Mouse (Mus musculus): Measurements from ENCODE around the gene Polr2b. TPM values are rescaled to one million over a fixed set of nuclear protein-coding genes. Genes with fewer than 3 reads are reported as not detected.

The Polr2b gene
- total and polyA plus RNA-seq, 3 experiments, result 58.3 to 178 (median 91.4) TPM

DNA sequence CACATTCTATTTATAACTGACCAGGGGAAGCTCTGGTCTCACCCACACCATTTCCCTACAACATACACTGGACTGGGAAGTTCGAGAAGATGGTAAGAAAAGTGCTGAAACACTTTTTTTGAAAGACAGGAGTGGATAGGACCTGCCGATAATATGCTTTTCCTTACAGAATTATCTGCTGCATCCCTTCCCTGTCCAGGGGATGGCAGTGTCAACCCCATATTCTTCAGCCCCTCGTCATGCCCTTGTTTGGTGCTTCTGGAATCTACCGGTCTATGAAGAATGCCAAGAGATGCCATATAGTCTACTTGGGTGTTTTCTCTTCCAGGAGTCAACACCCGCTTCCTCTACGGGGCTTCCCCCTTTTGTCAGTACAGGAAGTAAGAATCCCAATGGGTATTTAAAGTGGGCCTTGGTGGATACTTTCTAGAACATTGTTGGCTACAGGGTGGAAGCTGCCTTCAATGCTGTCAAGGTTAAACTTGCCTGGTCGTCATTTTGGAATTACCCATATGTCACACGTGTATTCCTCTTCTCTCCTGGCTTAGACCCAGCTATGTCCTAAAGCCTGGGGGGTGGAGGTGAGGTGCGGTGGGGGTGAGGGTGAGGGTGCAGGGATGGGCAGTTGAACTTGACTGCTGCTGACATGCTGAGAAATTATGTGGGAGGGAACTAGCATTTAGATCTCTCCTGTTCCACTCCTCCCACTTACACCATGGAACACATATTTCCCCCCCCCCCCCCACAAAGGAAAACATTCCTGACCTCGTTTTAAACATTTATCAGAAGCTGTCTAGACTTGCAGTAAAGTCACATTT lies 76.9 kb downstream of the Polr2b start:
- Histone ChIP-seq H3K4me1 (ENCODE audit: control insufficient read depth in 1 of 2, insufficient read depth in 2 of 2, low read length in 2 of 2) (no peaks in the 10 kb centered on the region), H3K9ac (ENCODE audit: control insufficient read depth, low read depth, low read length, poor library complexity, severe bottlenecking) (no peak overlapping the region), H3K4me3 (ENCODE audit: control insufficient read depth in 1 of 2, insufficient read depth in 1 of 2, low read depth in 2 of 2, low read length in 2 of 2) (no peak overlapping the region), H3K79me2 (ENCODE audit: control insufficient read depth, insufficient read depth, low read length, poor library complexity) (no peaks in the 10 kb centered on the region), H3K36me3 (ENCODE audit: control insufficient read depth in 1 of 2, insufficient read depth in 2 of 2, low read length in 2 of 2) (no peaks in the 10 kb centered on the region), H3K27me3 (ENCODE audit: control insufficient read depth in 1 of 2, insufficient read depth in 2 of 2, low read length in 2 of 2) (no peaks in the 10 kb centered on the region), H3K27ac (ENCODE audit: control insufficient read depth, low read depth, low read length) (no peak overlapping the region), H3K9me3 (replicated peaks; ENCODE audit: insufficient read depth, low read length) (no peaks in the 10 kb centered on the region)
- DNase-seq (ENCODE audit: low read depth, low spot score), result no peak
- no peak for TF ChIP-seq MAFK (IDR thresholded peaks at IDR 0.05; ENCODE audit: borderline replicate concordance, low read depth, low read length)
- TF ChIP-seq TAL1 (IDR thresholded peaks at IDR 0.05; ENCODE audit: low read length), result no peak
- TF ChIP-seq ZKSCAN1 (IDR thresholded peaks at IDR 0.05; ENCODE audit: low read depth, low read length), result no peak
- TF ChIP-seq ZNF384 (IDR thresholded peaks at IDR 0.05; ENCODE audit: low read depth, low read length), result no peak
- TF ChIP-seq MYB (IDR thresholded peaks at IDR 0.05; ENCODE audit: low read depth, low read length), result no peak
- no peak for TF ChIP-seq ZMIZ1 (IDR thresholded peaks at IDR 0.05; ENCODE audit: low read depth, low read length)
- TF ChIP-seq E2F4 (IDR thresholded peaks at IDR 0.05; ENCODE audit: borderline replicate concordance, low read depth, low read length), result no peak
- no peak for TF ChIP-seq MAX (IDR thresholded peaks at IDR 0.05; ENCODE audit: low read length)
- TF ChIP-seq GABPA (IDR thresholded peaks at IDR 0.05; ENCODE audit: low read depth, low read length), result no peak
- TF ChIP-seq CHD1 (IDR thresholded peaks at IDR 0.05; ENCODE audit: low read depth, low read length), result no peak
- no peak for TF ChIP-seq RAD21 (IDR thresholded peaks at IDR 0.05; ENCODE audit: low read depth, low read length)
- TF ChIP-seq POLR2AphosphoS2 (IDR thresholded peaks at IDR 0.05; ENCODE audit: low read length), result no peak
- TF ChIP-seq BHLHE40 (IDR thresholded peaks at IDR 0.05; ENCODE audit: borderline replicate concordance, low read depth, low read length), result no peak
- no peak for TF ChIP-seq CTCF (IDR thresholded peaks at IDR 0.05 in 2 of 3, conservative IDR thresholded peaks at IDR 0.05 in 1 of 3; ENCODE audit: control insufficient read depth in 1 of 3, insufficient read depth in 1 of 3, low read depth in 2 of 3, low read length in 3 of 3, poor library complexity in 1 of 3, severe bottlenecking in 1 of 3)
- TF ChIP-seq POLR2A (IDR thresholded peaks at IDR 0.05; ENCODE audit: control insufficient read depth in 1 of 2, insufficient read depth in 1 of 2, low read depth in 1 of 2, low read length in 2 of 2, poor library complexity in 1 of 2), result no peak
- no peak for TF ChIP-seq MYC (IDR thresholded peaks at IDR 0.05; ENCODE audit: low read depth, low read length)
- TF ChIP-seq JUND (IDR thresholded peaks at IDR 0.05; ENCODE audit: low read depth, low read length), result no peak

GRCm38 (mm10) chr5:77387414-77387704 lies 77.4 kb downstream of the Polr2b start:
- DNase-seq (ENCODE audit: low read depth, low spot score), result no peak
- Histone ChIP-seq H3K9me3 (replicated peaks; ENCODE audit: insufficient read depth, low read length) (no peaks in the 10 kb centered on the region), H3K4me3 (ENCODE audit: control insufficient read depth in 1 of 2, insufficient read depth in 1 of 2, low read depth in 2 of 2, low read length in 2 of 2) (no peak overlapping the region), H3K4me1 (ENCODE audit: control insufficient read depth in 1 of 2, insufficient read depth in 2 of 2, low read length in 2 of 2) (no peaks in the 10 kb centered on the region), H3K9ac (ENCODE audit: control insufficient read depth, low read depth, low read length, poor library complexity, severe bottlenecking) (no peak overlapping the region), H3K27ac (ENCODE audit: control insufficient read depth, low read depth, low read length) (no peak overlapping the region), H3K27me3 (ENCODE audit: control insufficient read depth in 1 of 2, insufficient read depth in 2 of 2, low read length in 2 of 2) (peaks cover 0 to 2% of the 10 kb centered on the region in 2 experiments; a peak in 1 of 4 replicates), H3K79me2 (ENCODE audit: control insufficient read depth, insufficient read depth, low read length, poor library complexity) (no peaks in the 10 kb centered on the region), H3K36me3 (ENCODE audit: control insufficient read depth in 1 of 2, insufficient read depth in 2 of 2, low read length in 2 of 2) (no peaks in the 10 kb centered on the region)
- TF ChIP-seq MAZ (IDR thresholded peaks at IDR 0.05; ENCODE audit: low read depth, low read length) (no peak), USF2 (IDR thresholded peaks at IDR 0.05; ENCODE audit: borderline replicate concordance in 1 of 2, insufficient read depth in 1 of 2, low read depth in 1 of 2, low read length in 2 of 2) (no peak)
